Mouse (Mus musculus) adrenal gland, adult (tissue): ENCODE data around the gene Zdhhc16.

ENCODE experiments used
- DNase-seq, 2 experiments: peaks; one replicate each; pipeline ENCODE4 v3.0.0; 2022 to 2023; ENCODE audit warnings: low spot score in 1 of 2; ENCODE audit not compliant: inconsistent age in 2 of 2

Zdhhc16 gene

GRCm38 (mm10) chr19:41985994-41986393 lies 52.7 kb downstream of the Zdhhc16 start:
- DNase-seq, result no peak

- DNase-seq, result peak in 1 of 2 experiments; percentile 25
Measured at GRCm38 (mm10) chr19:41987206-41987605, 53.9 kb downstream of the Zdhhc16 start.

DNA sequence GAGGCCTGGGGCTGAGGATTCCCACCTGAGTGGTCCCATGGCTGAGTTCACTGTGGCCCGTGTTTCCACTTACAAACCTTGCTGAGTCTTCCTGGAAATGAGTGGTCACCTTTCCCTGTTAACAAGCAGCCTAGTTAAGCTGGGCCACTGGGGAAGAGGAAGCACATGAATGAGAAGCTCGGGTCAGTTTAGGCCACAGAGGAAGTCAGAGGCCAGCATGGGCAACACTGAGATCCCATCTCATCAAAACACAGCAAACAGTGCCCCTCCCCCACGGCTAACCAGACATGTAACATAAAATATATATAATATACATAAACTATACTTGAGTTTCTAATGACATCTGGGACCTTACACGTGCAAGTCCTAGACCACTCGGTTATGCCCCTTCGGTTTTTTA lies 56.5 kb downstream of the Zdhhc16 start:
- DNase-seq, result peak in 1 of 2 experiments; percentile 38

- no peak for DNase-seq
Measured at GRCm38 (mm10) chr19:41991926-41992477, 58.7 kb downstream of the Zdhhc16 start.

DNA sequence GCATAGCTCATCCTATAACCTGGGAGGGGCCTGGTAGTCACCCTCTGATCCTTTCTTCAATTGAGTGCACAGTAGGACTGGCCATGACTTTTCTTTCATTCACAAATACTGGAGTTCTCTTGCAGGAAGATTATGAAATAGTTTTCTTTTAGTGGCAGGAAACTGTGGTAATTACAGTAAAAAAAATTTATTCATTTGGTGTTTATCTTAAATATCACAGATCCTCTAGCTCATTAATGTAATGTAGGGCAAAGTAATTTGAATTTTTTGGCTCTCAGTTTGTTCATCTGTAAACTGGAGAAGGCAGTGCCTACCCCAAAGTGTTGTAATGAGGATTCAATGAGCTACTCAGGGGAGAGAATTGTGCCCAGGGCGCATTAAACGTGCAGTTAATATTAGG lies 59.7 kb downstream of the Zdhhc16 start:
- no peak for DNase-seq

DNA sequence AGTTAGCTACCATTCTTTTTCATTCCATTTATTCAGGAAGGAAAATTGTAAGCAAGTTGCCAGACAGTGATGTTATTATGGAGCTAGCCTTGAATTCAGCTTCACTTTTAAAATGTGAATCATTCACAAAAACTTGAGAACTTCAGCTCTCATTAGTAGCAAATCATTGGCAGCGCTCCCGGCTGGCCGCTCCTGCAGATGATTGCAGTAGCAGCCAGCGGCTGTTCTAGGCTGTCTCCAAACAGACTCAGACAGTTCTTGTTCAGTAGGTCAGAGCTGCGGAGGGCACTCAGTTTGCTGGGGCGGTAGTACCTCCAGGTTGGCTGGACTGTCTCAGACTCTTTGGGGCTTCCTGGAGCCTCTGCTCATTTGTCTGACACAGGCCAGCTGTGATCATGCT lies 60.2 kb downstream of the Zdhhc16 start:
- peak; percentile 79 to 93 for DNase-seq
